ENCODE assay signal across 17 mouse cellular contexts in the genomic region with DNA sequence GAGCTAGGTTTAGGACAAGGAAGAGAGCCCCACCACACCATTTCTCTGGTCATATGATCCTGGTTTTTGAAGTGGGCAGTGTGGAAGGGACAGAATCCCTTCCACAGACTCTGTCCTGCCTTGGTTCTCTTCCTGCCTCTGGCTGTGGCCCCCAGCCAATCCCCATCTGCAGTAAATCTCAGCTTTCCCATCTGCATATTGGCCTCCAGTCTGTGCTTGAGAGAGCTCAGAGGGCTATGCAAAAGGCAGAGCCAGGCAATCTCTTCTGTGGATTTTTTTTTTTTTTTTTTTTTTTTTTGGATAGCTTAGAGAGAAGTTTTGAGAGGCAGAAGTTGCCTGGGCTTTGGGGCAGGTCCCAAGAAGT.
DNase-seq lines count a peak whose midpoint lies in the region; ATAC-seq lines count a peak whose summit lies in the region.
"Had no signal": no experiment of that assay in that cellular context is flagged by ENCODE, and none has a peak within 500 bp of the region (broad histone marks: within the 10 kb centered on the region; RNA-seq: fewer than 3 reads in every experiment).

No protein-coding gene starts in this region.

- no peaks in the 10 kb centered on the region for H3K36me3 ChIP-seq in heart, embryonic 11.5 days (ENCODE audit: control insufficient read depth, insufficient read depth, low read length)
- H3K36me3 ChIP-seq in neural tube, embryonic 12.5 days = no peaks in the 10 kb centered on the region
- H3K36me3 ChIP-seq in midbrain, embryonic 13.5 days = no peaks in the 10 kb centered on the region
- H3K36me3 ChIP-seq: heart, embryonic 15.5 days had no signal

- intact Hi-C loops in left cerebral cortex, postnatal 25 days (cut with DNase I) = no loop called here

- no peaks in the 10 kb centered on the region for H3K9me3 ChIP-seq in heart, embryonic 11.5 days (replicated peaks; ENCODE audit: control insufficient read depth, low read length)
- no peaks in the 10 kb centered on the region for H3K9me3 ChIP-seq in neural tube, embryonic 12.5 days
- H3K9me3 ChIP-seq in midbrain, embryonic 13.5 days = no peaks in the 10 kb centered on the region
- H3K9me3 ChIP-seq: heart, embryonic 15.5 days had no signal

- H3K4me2 ChIP-seq in heart, embryonic 11.5 days = no peak overlapping the region
- no peak overlapping the region for H3K4me2 ChIP-seq in neural tube, embryonic 12.5 days (replicated peaks)
- no peak overlapping the region for H3K4me2 ChIP-seq in midbrain, embryonic 13.5 days (replicated peaks)

- no peak for ATAC-seq in heart, embryonic 11.5 days (replicated peaks; ENCODE audit: insufficient number of reproducible peaks, low FRiP score, low TSS enrichment)
- ATAC-seq in neural tube, embryonic 12.5 days (ENCODE audit: low FRiP score, low read depth) = peak; percentile 65
- peak; percentile 18; the same call in 1 of the 2 replicates for ATAC-seq in midbrain, embryonic 13.5 days
- ATAC-seq: intestine, postnatal 0 days had no signal

- H3K4me1 ChIP-seq in heart, embryonic 11.5 days (ENCODE audit: control insufficient read depth, insufficient read depth, low read length) = peaks cover 26% of the 10 kb centered on the region
- peaks cover 37% of the 10 kb centered on the region for H3K4me1 ChIP-seq in neural tube, embryonic 12.5 days
- peaks cover 53% of the 10 kb centered on the region for H3K4me1 ChIP-seq in midbrain, embryonic 13.5 days (replicated peaks)

- H3K4me3 ChIP-seq in heart, embryonic 11.5 days (ENCODE audit: low read depth, low read length) = no peak overlapping the region
- H3K4me3 ChIP-seq in neural tube, embryonic 12.5 days = no peak overlapping the region
- no peak overlapping the region for H3K4me3 ChIP-seq in midbrain, embryonic 13.5 days (replicated peaks)
- H3K4me3 ChIP-seq: left cerebral cortex, adult 2 months had no signal

- no peak for DNase-seq in heart, postnatal 4 days
- no peak for DNase-seq in neural tube, embryonic 10.5 days (ENCODE audit: extremely low spot score, low spot score)
- no peak for DNase-seq in left cerebral cortex, postnatal 25 days (ENCODE audit: low spot score in 2 of 2)
- DNase-seq in urinary bladder, postnatal 4 days (ENCODE audit: low spot score in 2 of 2) = no peak
- no peak for DNase-seq in gastrocnemius, postnatal 25 days
- DNase-seq: B cell, adult 2 months; cerebellum, adult 2 months; heart, adult 18-20 months; lung, adult 18-20 months; lung, postnatal 14 days had no signal

- H3K27ac ChIP-seq in heart, embryonic 11.5 days (ENCODE audit: low read depth, low read length) = no peak overlapping the region
- no peak overlapping the region for H3K27ac ChIP-seq in neural tube, embryonic 12.5 days
- peak overlapping the region; percentile 70 for H3K27ac ChIP-seq in midbrain, embryonic 13.5 days
- H3K27ac ChIP-seq: kidney, postnatal 0 days; left cerebral cortex, adult 2 months had no signal

- H3K9ac ChIP-seq in heart, embryonic 11.5 days (ENCODE audit: low read depth, low read length) = peak overlapping the region; percentile 8; the same call in 1 of the 2 replicates
- H3K9ac ChIP-seq in neural tube, embryonic 12.5 days = no peak overlapping the region
- H3K9ac ChIP-seq in midbrain, embryonic 13.5 days (replicated peaks) = no peak overlapping the region
- H3K9ac ChIP-seq: heart, embryonic 15.5 days had no signal

- peaks cover 8% of the 10 kb centered on the region; the same call in 1 of the 2 replicates for H3K27me3 ChIP-seq in heart, embryonic 11.5 days (ENCODE audit: control insufficient read depth, insufficient read depth, low read length)
- no peaks in the 10 kb centered on the region; the same call in 1 of the 2 replicates for H3K27me3 ChIP-seq in neural tube, embryonic 12.5 days (replicated peaks)
- H3K27me3 ChIP-seq in midbrain, embryonic 13.5 days = no peaks in the 10 kb centered on the region
- H3K27me3 ChIP-seq: heart, embryonic 15.5 days had no signal
